ENCODE assay signal across 10 mouse cellular contexts in genomic region chr4:141291571-141292375, GRCm38 (mm10). TPM values are rescaled to one million over a fixed set of nuclear protein-coding genes. Genes with fewer than 3 reads are reported as not detected.
DNase-seq lines count a peak whose midpoint lies in the region; ATAC-seq and TF ChIP-seq lines count a peak whose summit lies in the region.
"Had no signal": no experiment of that assay in that cellular context is flagged by ENCODE, and none has a peak within 500 bp of the region (broad histone marks: within the 10 kb centered on the region; RNA-seq: fewer than 3 reads in every experiment).

No protein-coding gene starts in this region.

- no peaks in the 10 kb centered on the region for H3K9me3 ChIP-seq in forebrain, embryonic 10.5 days
- no peaks in the 10 kb centered on the region for H3K9me3 ChIP-seq in stomach, embryonic 15.5 days

- H3K9ac ChIP-seq in stomach, embryonic 15.5 days, result no peak overlapping the region

- DNase-seq in layer of hippocampus, adult 2 months (ENCODE audit: low spot score in 2 of 2), result no peak
- no peak for DNase-seq in layer of hippocampus, adult 11-12 months (ENCODE audit: low spot score)
- DNase-seq in forebrain, embryonic 10.5 days (ENCODE audit: extremely low spot score, low spot score), result no peak
- DNase-seq in liver, result peak; percentile 43
- no peak for DNase-seq in cerebellum, postnatal 25 days
- no peak for DNase-seq in cerebellum, postnatal 14 days
- no peak for DNase-seq in lung, postnatal 36 days
- DNase-seq: spleen, adult 18-20 months had no signal

- H3K4me3 ChIP-seq in layer of hippocampus, adult 2 months, result peak overlapping the region; percentile 30; the same call in 1 of the 2 replicates
- H3K4me3 ChIP-seq in forebrain, embryonic 10.5 days, result peak overlapping the region; percentile 57
- H3K4me3 ChIP-seq in stomach, embryonic 15.5 days (replicated peaks), result peak overlapping the region; percentile 28

- peak overlapping the region; percentile 75 for H3K4me2 ChIP-seq in stomach, embryonic 15.5 days

- H3K27me3 ChIP-seq in forebrain, embryonic 10.5 days (ENCODE audit: poor library complexity, severe bottlenecking), result peaks cover 98% of the 10 kb centered on the region
- H3K27me3 ChIP-seq in stomach, embryonic 15.5 days (replicated peaks), result peaks cover 31% of the 10 kb centered on the region

- WGBS in forebrain, embryonic 10.5 days, result under 1% methylated on average over 42 of the region's 47 CpGs
- 4% methylated on average over 39 of the region's 47 CpGs for WGBS in stomach, embryonic 15.5 days

- no peaks in the 10 kb centered on the region for H3K36me3 ChIP-seq in forebrain, embryonic 10.5 days (replicated peaks)
- no peaks in the 10 kb centered on the region for H3K36me3 ChIP-seq in stomach, embryonic 15.5 days

- ATAC-seq in stomach, embryonic 15.5 days (ENCODE audit: insufficient read depth, low FRiP score, low read depth), result no peak

- TF ChIP-seq CTCF in layer of hippocampus, adult 2 months (conservative IDR thresholded peaks at IDR 0.05), result no peak

- peaks cover 56% of the 10 kb centered on the region for H3K4me1 ChIP-seq in forebrain, embryonic 10.5 days
- peaks cover 31% of the 10 kb centered on the region for H3K4me1 ChIP-seq in stomach, embryonic 15.5 days

- H3K27ac ChIP-seq in layer of hippocampus, adult 2 months, result no peak overlapping the region
- peak overlapping the region; percentile 80 for H3K27ac ChIP-seq in forebrain, embryonic 10.5 days
- no peak overlapping the region for H3K27ac ChIP-seq in stomach, embryonic 15.5 days

RNA-seq across cellular contexts. Expression of gene Epha2, which starts 9.3 kb away (rescaled TPM):
- total RNA-seq in layer of hippocampus, adult 2 months (2021), result 1 to 10 TPM in 1 of 2 experiments, under 1 TPM in 1; 0.86 to 1.3 TPM
- polyA plus RNA-seq in forebrain, embryonic 10.5 days (2016; fragmentation: Nextera tagmentation; extraction: Ambion mirVana), result 3.3 and 3.7 TPM in 2 replicates
- polyA plus RNA-seq in stomach, embryonic 15.5 days (2015; fragmentation: Nextera tagmentation; extraction: Ambion mirVana), result 5.9 and 7.3 TPM in 2 replicates
- total RNA-seq: hematopoietic stem cell, adult 5-6 weeks had no signal

RNA-seq across cellular contexts. Expression of gene Arhgef19, which starts 52.5 kb away (rescaled TPM):
- total RNA-seq in layer of hippocampus, adult 2 months (2021), result 10 to 100 TPM; 15.5 to 16.2 TPM
- 1.3 and 2.2 TPM in 2 replicates for polyA plus RNA-seq in forebrain, embryonic 10.5 days (2016; fragmentation: Nextera tagmentation; extraction: Ambion mirVana)
- 20.9 and 24.3 TPM in 2 replicates for polyA plus RNA-seq in stomach, embryonic 15.5 days (2015; fragmentation: Nextera tagmentation; extraction: Ambion mirVana)
- total RNA-seq: hematopoietic stem cell, adult 5-6 weeks had no signal
